Mouse (Mus musculus) G1E (cell line): Measurements from ENCODE around the gene Mmgt2.

Experiments
- CTCF ChIP-seq: IDR thresholded peaks from 2 replicates; pipeline ENCODE4 v1.5.1; 2012; ENCODE audit warnings: low read depth, low read length, inconsistent platforms, mixed read lengths
- GATA1 ChIP-seq: IDR thresholded peaks from 2 replicates; pipeline ENCODE4 v1.6.1; 2012; ENCODE audit warnings: borderline replicate concordance, low read length, inconsistent platforms, mixed read lengths

- TF ChIP-seq CTCF, result peak; percentile 81
- no peak for TF ChIP-seq GATA1
Measured at GRCm38 (mm10) chr11:62693299-62694184, 45.1 kb downstream of the Mmgt2 start.
